Mouse (Mus musculus) gastrocnemius, postnatal 14 days (tissue): Measurements from ENCODE around the gene Rfc4. TPM values are rescaled to one million over a fixed set of nuclear protein-coding genes. Genes with fewer than 3 reads are reported as not detected.
"Not testable (repeated sequence)": the region's sequence is repeated elsewhere in the genome, so short reads cannot be mapped to it uniquely, and the experiment has no call there.

Experiments
- DNase-seq: peaks from one replicate; pipeline ENCODE4 v3.0.0; 2021; ENCODE audit warnings: mixed read lengths
- intact Hi-C: fragments of 180-260 bp; cut with DNase I; formaldehyde crosslinking; loops from one replicate; pipeline ENCODE4 v1.15.1; 2025; ENCODE audit warnings: low total_unique reads
- total RNA-seq, 2 experiments: library from RNA; stranded (reverse); gene quantifications; 2 replicates each; pipeline ENCODE4 v1.2.3; 2021

The Rfc4 gene
- total RNA-seq, 2 experiments from 2014 or later: 6.1 to 6.5 TPM

DNA sequence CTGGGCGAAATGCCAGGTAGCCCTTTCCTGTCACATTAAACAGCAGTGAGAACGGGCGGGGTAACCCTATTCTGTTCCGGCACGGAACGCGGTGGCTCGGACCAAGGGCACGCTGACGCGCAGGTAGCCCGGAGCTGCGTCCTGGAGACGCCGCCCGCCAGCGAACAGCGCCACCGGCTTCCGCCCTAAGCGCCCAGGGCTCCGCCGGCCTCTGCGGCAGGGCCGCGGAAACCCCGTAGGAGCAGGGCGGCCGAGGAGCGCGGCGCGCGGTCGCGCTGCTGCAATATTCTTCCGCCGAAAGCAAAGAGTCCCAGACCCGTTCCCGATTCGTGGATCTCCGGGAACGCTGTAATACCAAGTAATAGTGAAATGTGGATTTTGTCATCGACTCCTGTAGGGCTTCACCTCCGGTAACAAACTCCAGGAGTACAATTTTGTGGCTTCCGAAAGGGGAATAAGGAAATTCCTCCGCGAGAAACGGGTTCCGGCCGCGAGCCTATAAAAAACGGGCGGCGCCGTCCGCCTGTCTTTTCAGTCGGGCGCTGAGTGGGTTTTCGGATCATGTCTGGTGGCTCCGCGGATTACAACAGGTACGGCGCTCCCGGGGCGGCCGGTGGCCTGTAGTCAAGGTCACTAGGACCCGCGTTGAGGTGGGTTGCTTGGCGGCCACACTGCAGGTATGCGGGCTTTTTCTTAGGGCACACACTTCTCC, 20.1 kb downstream of the Rfc4 start, which contains the start of gene Eif4a2:
Gene Eif4a2 (plus strand): TSS at position 214 of the 712 bp plus-strand sequence.
- intact Hi-C loops: no loop called here
- peak; percentile 93 for DNase-seq

GRCm38 (mm10) chr16:23106121-23106520, 21.4 kb downstream of the Rfc4 start:
- intact Hi-C loops: no loop called here
- DNase-seq: no peak

- intact Hi-C loops: loop anchor here (2.0 kb wide), 1 partner anchor 25 kb away; no protein-coding TSS in a partner anchor
- no peak for DNase-seq
Measured at GRCm38 (mm10) chr16:23103841-23104240, 23.7 kb downstream of the Rfc4 start.

DNA sequence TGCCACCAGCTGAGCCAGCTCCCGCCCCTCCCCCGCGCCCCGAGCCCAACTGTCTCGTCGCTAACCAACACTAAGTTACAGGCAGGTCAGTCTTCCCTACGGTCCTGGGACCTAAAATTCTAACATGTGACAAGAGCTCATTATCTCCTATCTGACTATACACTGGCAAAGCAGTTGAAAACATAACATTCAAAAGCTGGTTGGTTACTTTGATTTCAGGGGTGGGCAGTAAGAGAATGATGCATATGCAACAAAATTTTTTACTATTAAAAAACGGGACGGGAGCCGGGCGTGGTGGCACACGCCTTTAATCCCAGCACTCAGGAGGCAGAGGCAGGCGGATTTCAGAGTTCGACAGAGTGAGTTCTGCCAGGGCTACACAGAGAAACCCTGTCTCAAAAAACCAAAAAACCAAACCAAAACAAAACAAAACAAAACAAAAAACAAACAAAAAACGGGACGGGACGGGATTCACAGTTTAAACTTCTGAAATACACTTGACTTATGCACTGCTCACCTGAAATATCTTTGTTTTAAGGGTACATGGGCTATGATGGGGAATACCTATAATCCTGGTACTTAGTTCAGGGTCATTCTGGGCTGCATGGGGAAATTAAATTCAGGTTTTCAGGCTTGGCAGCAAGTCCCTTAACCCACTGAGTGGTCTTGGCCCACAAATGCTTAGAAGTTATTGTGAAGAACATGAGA, 24.3 kb downstream of the Rfc4 start:
- DNase-seq: no peak
- intact Hi-C loops: loop anchor here (2.0 kb wide), 1 partner anchor 26 kb away; no protein-coding TSS in a partner anchor

DNA sequence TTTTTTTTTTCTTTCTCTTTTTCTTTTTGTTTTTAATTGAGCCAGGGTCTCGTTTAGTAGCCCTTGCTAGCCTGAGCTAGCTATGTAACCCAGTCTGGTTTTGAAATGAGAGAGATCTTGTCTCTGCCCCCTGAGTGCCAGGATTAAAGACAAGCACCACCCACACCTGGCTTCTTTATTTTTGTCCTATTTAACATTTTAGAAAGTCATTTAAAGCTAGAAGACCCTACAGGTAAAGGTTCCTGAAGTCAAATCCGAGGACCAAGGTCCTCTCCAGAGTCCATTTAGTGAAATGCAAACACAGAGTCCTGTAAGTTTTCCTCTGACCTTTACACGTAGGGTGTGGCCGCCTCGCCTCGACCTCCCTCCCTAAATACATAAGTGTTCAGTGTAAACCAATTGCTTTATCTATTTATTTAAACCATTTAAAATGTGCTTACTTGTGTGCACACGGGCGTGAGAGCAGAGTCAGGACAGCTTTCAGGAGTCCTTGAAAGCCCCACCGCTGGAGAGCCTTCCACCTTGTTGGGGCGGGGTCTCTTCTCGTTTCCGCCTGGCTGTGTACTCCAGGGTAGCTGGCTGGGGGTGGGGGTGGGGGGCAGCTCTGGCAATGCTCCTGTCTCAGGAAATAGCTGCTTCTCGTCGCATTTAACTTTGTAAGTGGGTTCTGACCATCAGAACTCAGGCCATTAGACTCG, 25.0 kb downstream of the Rfc4 start:
- intact Hi-C loops: loop anchor here (2.0 kb wide), 1 partner anchor 26 kb away; no protein-coding TSS in a partner anchor
- no peak for DNase-seq

DNA sequence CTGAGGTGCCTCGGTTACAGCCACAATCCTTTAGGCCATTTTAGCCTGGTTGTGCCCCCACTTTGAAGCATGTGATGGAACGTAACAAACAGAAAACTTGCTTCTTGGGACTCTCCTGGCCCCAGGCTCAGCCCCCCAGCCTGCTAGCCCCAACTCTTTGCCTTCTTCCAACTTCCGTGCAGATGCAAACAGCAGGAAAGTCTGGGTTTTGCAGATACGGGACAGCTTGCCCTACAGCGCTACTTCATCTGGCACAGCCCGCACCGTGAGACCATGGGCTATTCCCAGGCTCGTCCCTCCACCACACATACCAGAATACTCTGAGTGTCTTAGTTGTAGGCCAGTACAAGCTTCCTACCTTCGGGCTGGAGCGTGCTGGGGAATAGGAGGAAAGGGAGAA, 26.9 kb downstream of the Rfc4 start:
- intact Hi-C loops: no loop called here
- DNase-seq: no peak

- peak; percentile 26 for DNase-seq
- intact Hi-C loops: no loop called here
Measured at GRCm38 (mm10) chr16:23100099-23100575, 27.4 kb downstream of the Rfc4 start.

DNA sequence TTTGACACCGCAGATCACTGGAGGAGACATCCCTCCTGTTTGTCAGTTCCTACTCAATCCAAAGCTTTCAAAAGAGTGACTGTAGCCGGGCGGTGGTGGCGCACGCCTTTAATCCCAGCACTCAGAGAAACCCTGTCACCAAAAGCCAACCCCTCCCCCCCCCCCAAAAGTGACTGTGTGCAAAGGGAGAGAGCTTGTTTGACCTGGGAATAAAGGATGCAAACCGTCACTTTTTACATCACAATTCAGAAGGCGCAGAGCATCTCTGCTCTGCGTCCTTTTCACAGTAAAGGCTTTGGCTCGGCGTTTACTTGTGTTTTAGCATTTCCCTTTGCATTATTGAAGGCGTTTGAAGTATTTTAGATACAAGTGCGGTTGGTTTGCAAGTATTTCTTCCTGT, 27.9 kb downstream of the Rfc4 start:
- intact Hi-C loops: no loop called here
- DNase-seq: no peak

DNA sequence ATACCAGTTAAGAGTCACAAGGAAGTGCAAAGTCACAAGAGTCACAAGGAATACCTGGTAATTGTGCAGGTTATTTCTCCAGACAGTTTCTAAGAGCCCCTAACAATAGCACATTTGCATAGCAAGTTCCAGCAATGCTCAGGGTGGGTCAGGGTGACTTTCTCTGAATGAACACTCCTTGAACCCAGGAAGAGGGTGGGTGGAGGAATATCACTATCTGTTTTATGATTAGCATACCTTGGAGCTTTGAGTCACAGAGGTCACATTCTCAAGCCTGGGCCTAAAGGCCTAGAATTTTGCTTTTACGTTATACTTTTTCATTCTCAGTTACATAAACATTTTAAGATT, 29.5 kb downstream of the Rfc4 start:
- intact Hi-C loops, DNase-seq: not testable (repeated sequence)

DNA sequence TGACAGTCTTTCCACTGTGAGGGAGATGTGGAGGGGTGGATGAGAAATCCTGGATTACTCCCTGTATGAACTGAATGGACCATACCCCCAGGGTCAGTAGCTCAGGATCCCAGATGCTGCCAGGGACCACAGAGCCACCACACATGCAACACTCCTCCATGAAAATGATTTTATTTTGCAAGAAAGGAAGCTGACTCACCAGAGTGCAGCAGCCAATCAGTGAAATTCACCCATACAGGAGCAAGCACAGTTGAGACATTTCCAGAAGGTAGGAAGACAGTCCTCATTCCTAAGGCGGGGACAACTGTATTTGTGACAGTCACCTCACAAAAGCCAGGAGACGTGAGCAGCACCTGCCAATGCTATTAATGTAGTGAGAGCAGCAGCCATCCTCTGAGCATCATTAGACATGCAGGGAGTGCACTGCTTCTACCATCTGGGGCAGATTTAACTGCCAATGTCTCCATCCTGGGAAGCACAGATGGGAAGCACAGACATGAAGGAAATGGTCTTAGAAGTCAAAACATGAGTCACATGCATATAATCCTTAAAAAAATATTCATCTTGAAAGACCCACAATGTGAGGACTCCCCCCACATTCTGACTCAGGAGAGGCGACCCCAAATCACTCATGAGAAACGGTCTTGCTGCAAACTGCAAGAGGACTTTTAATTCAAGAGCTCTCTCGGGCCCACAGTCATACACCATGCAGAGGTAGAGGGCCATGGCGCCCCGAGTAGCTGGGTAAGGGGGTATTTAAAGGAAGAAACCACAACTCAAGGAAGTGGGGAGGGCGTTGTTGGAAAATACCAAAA, 30.0 kb downstream of the Rfc4 start:
- intact Hi-C loops, DNase-seq: not testable (repeated sequence)

DNA sequence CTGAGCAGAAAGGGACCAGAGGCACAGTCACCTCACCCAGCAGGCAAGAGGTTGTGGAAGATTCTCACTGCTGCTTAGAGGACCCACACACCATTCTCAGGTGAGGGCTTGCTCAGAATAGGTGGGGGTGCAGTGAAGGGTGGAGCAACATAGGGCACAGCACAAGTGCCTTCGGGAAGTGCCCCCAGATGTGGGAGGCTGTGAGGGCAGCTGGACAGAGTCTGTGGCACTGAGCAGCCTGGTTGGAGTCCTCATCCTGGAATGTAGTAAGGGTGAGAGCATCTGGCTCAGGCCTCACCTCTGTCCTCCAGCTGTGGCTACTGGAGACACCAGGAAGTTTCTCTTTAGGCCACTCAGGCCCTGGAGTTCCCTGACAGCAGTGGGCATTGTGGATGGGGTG, 30.7 kb downstream of the Rfc4 start:
- DNase-seq, intact Hi-C loops: not testable (repeated sequence)

GRCm38 (mm10) chr16:23095581-23095980, 32.0 kb downstream of the Rfc4 start:
- DNase-seq, intact Hi-C loops: not testable (repeated sequence)

DNA sequence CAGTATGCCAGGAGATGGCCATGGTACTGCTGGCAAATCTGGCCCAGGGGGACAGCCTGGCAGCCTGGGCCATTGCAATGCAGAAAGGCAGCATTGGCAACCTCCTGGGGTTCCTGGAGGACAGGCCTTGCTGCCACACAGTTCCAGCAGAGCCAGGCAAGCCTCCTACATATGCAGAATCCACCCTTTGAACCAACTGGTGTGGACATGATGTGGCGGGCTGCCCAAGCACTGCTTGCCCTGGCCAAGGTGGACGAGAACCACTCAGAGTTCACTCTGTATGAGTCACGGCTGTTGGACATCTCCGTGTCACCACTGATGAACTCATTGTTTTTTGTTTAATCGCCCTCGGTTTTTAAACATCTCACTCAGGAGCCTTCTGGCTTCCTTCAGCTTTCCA, 33.4 kb downstream of the Rfc4 start:
- intact Hi-C loops: no loop called here
- DNase-seq: no peak

GRCm38 (mm10) chr16:23093321-23093953, 34.1 kb downstream of the Rfc4 start:
- intact Hi-C loops: no loop called here
- no peak for DNase-seq

DNA sequence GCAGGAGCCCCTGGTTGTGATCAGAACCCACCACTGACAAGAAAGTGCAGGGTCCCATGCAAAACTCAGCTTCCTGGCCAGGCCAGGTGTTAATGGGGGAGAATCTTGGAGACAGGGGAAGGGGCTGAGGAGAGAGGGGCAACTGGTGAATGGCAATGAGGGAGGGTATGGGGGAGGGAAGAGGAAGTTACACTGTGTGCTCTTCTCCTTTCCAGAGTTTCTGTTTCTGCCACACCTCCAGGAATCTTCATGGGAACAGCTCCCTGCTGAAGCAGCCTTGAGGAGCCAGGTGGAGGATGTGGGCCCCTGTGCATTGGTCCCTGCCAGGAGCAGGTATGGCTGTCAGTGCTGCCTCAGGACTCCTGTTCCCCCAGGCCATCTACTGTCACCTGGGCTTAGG, 36.2 kb downstream of the Rfc4 start:
- intact Hi-C loops, DNase-seq: not testable (repeated sequence)

DNA sequence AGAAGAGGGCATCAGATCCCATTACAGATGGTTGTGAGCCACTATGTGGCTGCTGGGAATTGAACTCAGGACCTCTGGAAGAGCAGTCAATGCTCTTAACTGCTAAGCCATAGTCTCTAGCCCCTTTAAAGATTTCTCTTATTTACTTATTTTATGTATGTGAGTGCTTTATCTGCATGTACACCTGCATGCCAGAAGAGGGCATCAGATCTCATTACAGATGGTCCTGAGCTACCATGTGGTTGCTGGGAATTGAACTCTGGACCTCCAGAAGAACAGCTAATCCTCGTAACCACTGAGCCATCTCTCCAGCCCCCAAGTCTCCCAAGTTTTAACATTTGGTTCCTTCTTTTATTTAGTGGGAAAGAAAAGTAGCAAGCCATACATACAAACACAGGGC, 39.0 kb downstream of the Rfc4 start:
- not testable (repeated sequence) for DNase-seq
- intact Hi-C loops: loop anchor here (2.0 kb wide), 1 partner anchor 46 kb away; no protein-coding TSS in a partner anchor

GRCm38 (mm10) chr16:23087712-23088111, 39.8 kb downstream of the Rfc4 start:
- DNase-seq: not testable (repeated sequence)
- intact Hi-C loops: loop anchor here (2.0 kb wide), 1 partner anchor 47 kb away; no protein-coding TSS in a partner anchor

DNA sequence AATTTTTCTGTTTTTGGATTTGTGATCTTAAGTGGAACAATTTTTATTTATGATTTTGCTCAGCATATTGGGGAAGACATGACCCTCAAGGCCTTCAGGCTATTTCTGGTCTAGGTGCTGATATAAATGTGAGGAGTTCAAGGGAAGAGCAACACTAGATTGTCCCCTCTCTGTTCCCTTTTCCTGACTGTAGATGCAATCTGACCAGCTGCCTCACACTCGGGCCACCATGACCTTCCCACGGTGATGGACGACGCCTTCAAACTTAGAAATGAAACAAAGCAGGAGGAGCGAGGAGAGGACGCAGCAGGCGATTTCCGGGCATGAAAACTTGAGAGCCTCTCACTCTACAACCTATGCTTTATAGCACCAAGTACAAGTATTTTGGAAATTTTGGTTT, 40.4 kb downstream of the Rfc4 start:
- intact Hi-C loops: not testable (repeated sequence)

DNA sequence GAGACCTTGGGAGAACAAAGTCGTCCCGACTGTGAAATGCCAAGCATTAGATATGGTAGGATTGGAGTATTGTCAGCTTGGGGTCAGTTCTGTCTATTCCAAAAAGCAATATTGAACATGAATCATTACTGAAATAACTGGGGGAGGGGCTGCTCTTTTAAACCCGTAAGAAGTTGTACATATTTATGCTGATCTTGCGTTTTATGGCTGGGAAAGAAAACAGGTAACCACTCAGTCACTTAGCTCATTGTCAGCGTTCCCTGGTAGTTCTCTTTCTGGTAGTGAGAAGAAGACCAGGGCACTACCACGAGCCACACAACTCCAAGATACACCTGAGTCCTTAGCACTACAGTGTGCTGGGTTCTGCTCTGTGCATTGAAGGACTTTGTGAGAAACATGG, 50.0 kb downstream of the Rfc4 start:
- intact Hi-C loops, DNase-seq: not testable (repeated sequence)

More for the DNA sequence above, 40.4 kb downstream of the Rfc4 start:
- not testable (repeated sequence) for DNase-seq
